Mouse (Mus musculus) megakaryocyte, embryonic 14.5 days (primary cell): ENCODE results near the gene Blzf1. TPM values are rescaled to one million over a fixed set of nuclear protein-coding genes. Genes with fewer than 3 reads are reported as not detected.
A peak's percentile ranks its signal among the peaks of the same experiment; 100 is the strongest.

Experiments used
- H3K27me3 ChIP-seq: replicated peaks from 2 replicates; pipeline ENCODE3; 2012; ENCODE audit warnings: inconsistent platforms
- H3K36me3 ChIP-seq: replicated peaks from 2 replicates; pipeline ENCODE3; 2012; ENCODE audit warnings: low read length, inconsistent platforms, mixed read lengths
- H3K4me1 ChIP-seq: 2 replicates; pipeline ENCODE4 v1.6.1; 2012; ENCODE audit warnings: inconsistent platforms
- H3K4me3 ChIP-seq: replicated peaks from 2 replicates; pipeline ENCODE3; 2012; ENCODE audit warnings: moderate library complexity, mild to moderate bottlenecking, inconsistent platforms
- H3K9me3 ChIP-seq: 2 replicates; pipeline ENCODE4 v1.6.1; 2012; ENCODE audit warnings: inconsistent platforms
- FLI1 ChIP-seq: IDR thresholded peaks from 2 replicates; pipeline ENCODE4 v1.6.1; 2012; ENCODE audit warnings: low read length, inconsistent platforms, mixed read lengths
- GATA1 ChIP-seq: IDR thresholded peaks from 3 replicates; pipeline ENCODE4 v1.6.1; 2012; ENCODE audit warnings: mixed read lengths, low read length, inconsistent platforms, borderline replicate concordance
- polyA plus RNA-seq: library from polyadenylated mRNA; stranded (reverse); fragments of >175 nt; gene quantifications from 2 replicates; pipeline ENCODE4 v1.2.3, GENCODE M21; 2012; ENCODE audit warnings: low replicate concordance; ENCODE audit not compliant: insufficient read depth

Blzf1 gene
- polyA plus RNA-seq, 1 experiment = 2.1 TPM

DNA sequence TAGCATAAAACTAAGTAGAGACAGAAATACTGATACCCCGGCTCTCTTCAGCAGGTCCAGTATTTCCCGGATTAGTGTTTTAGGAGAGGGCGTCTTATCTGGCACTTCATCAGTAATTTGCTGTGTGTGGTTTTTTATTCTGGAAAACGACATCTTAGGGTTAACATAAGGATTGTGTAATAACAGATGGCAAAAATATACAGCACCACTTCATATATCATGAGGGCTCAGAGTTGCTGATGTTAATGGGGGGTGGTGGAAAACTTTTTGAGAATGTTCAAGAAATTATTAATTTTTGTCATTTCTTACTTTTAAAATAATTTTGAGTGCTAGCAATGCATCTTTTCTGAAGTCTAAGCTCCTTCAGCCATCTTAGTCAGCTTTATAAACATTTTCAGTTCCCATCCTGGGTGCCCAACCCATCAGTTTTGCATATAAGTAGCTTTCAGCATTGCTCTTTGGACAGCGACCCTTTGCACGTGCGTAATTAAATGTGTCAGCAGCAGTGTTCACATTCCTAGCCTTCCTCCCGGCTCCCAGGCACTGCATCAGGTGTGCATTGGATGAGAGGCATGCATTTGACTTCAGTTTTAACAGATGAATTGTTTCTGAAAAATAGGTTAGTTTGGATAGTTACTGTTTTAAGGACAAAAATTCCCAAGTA lies 15.8 kb upstream of the Blzf1 start:
- Histone ChIP-seq H3K36me3 (peaks cover 2% of the 10 kb centered on the region), H3K9me3 (no peaks in the 10 kb centered on the region)
- no peak for TF ChIP-seq GATA1
- TF ChIP-seq FLI1 = no peak

DNA sequence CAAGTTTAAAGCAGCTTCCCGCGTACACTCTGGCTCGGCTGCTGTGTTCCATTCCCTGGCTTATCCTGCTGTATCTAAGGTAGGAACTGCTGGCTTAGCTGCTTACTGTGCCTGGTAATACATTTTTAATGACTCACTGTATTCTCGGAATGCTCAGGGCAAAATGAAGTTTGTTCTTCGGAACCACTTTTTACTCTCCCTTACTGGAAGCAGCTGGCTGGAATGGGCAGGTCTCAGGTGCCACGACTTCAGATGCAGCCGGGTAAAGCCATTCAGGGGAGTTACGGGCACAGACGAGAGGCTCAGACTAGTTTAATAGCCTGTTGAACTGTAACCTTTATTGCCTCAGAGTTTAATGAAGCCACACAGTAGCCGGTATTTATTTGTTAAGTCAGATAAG lies 14.1 kb upstream of the Blzf1 start:
- Histone ChIP-seq H3K36me3 (peaks cover 2% of the 10 kb centered on the region), H3K4me3 (no peak overlapping the region), H3K27me3 (no peaks in the 10 kb centered on the region), H3K9me3 (no peaks in the 10 kb centered on the region), H3K4me1 (peaks cover 3% of the 10 kb centered on the region; the same call in 1 of the 2 replicates)
- TF ChIP-seq GATA1 (no peak), FLI1 (no peak)

More for the DNA sequence above, 15.8 kb upstream of the Blzf1 start:
- no peaks in the 10 kb centered on the region for H3K4me1 ChIP-seq
- no peak overlapping the region for H3K4me3 ChIP-seq
- no peaks in the 10 kb centered on the region for H3K27me3 ChIP-seq

DNA sequence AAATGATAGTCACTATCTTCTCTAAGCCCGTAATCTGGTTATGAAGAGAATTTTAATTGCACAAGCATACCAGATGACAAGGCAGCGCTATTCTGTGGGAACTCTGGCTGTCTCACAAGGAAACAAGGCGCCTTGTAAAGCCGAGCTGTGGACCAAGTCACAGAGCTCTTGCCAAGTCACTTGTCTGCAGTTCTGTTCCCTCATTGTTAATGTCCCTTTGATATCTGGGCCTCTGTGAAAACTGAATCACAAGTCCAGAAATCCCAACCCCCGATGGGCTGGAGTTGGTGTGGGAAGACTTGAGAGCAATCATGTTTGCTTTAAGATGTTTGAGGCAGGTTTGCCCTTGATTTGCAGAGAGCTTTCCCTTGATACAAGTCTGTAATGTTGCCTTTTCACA lies 13.4 kb upstream of the Blzf1 start:
- TF ChIP-seq GATA1 = no peak
- no peak for TF ChIP-seq FLI1
- peaks cover 2% of the 10 kb centered on the region for H3K36me3 ChIP-seq
- no peak overlapping the region for H3K4me3 ChIP-seq
- no peaks in the 10 kb centered on the region for H3K9me3 ChIP-seq
- H3K27me3 ChIP-seq = no peaks in the 10 kb centered on the region
- peaks cover 3% of the 10 kb centered on the region; the same call in 1 of the 2 replicates for H3K4me1 ChIP-seq

DNA sequence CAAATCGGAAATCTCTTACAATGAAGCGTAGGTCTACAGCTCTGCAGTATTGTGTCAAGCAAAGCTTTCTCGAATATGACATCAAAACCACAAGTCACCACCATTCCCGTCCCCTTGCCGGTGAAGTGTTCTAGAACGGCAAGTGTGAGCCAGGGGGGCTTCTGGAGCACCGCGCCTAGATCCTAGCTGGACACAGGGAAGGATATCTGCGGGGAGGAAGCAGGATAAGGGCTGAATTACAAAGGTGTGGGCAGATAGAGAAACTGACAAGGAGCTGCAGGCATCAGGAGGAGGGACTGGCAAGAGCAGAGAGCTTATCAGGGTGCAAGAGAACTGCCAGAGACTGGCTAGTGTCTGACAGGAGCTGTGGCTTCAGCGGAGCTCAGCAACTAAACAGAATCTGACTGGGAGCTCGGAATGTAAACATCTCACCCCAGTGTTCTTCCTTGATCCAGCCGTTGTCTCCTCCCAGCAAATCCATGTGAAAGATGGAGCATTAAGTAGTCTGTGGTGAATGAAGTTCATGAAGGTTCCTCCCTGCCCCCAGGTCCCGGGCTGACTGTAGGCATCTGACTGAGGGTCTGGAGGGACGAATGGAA lies 12.4 kb upstream of the Blzf1 start:
- Histone ChIP-seq H3K4me1 (peaks cover 3% of the 10 kb centered on the region; the same call in 1 of the 2 replicates), H3K4me3 (no peak overlapping the region), H3K27me3 (no peaks in the 10 kb centered on the region), H3K9me3 (no peaks in the 10 kb centered on the region), H3K36me3 (peaks cover 6% of the 10 kb centered on the region)
- TF ChIP-seq GATA1 (no peak), FLI1 (no peak)

DNA sequence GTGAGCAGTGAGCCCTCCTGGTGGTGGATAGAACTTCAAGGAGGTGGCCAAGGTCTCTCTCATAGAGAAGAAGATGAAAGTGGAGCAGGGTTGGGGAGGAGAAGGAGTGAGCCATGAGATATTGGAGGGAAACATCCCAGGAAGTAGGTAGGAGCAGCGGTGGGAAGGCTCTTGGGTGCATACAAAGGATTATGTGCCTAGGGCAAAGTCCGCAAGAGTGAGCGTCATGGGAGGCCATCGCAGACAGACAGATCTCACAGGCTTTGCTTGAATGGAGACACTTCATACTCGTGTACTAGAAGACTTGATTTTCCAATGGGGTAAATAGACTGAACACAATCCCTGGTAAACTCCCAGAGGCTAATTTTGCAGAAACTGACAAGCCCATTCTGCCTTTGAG lies 11.2 kb upstream of the Blzf1 start:
- H3K4me1 ChIP-seq = peaks cover 3% of the 10 kb centered on the region; the same call in 1 of the 2 replicates
- no peaks in the 10 kb centered on the region for H3K27me3 ChIP-seq
- no peaks in the 10 kb centered on the region for H3K9me3 ChIP-seq
- H3K36me3 ChIP-seq = peaks cover 12% of the 10 kb centered on the region
- no peak for TF ChIP-seq FLI1
- no peak for TF ChIP-seq GATA1
- no peak overlapping the region for H3K4me3 ChIP-seq

DNA sequence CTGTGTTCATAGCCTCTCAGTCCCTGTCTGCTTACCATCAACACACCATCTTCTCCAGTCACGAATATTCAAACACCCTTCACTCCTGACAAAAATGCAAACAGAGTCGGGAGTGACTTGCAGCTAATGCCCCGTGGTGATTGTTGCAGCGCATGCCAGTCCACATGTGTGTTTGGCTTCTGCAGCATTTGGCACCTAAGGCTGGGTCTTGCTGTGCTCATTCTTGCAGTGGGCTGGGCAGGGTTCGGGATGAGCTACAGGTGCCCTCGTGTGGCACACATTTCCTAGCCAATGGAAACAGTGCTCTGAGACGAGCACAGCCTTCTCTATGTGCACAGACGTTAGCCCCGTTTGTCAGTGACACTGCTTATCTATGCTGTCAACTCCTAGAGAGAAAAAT lies 10.0 kb upstream of the Blzf1 start:
- TF ChIP-seq GATA1 = no peak
- no peak for TF ChIP-seq FLI1
- Histone ChIP-seq H3K4me1 (peaks cover 3% of the 10 kb centered on the region; the same call in 1 of the 2 replicates), H3K4me3 (no peak overlapping the region), H3K9me3 (no peaks in the 10 kb centered on the region), H3K36me3 (peaks cover 20% of the 10 kb centered on the region), H3K27me3 (no peaks in the 10 kb centered on the region)

DNA sequence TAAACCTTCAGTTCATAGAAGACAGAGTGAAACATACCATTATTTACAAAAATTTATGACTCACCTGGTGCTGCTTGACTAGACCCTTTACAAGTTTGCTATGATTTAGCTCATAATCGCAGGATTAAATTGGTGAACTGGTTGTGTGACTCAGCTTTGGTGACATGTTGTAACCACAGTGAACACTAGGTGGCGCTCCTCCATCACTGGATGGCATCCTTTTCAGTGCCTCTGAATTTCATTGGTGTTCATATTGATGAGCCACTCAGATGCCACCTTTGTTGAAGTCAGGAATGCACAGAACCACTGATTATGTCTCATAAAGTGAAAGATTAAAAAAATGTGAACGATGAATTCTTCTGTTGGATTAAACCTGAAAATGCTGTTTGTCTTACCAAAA lies 9.4 kb upstream of the Blzf1 start:
- TF ChIP-seq FLI1 (no peak), GATA1 (no peak)
- H3K36me3 ChIP-seq = peaks cover 22% of the 10 kb centered on the region

DNA sequence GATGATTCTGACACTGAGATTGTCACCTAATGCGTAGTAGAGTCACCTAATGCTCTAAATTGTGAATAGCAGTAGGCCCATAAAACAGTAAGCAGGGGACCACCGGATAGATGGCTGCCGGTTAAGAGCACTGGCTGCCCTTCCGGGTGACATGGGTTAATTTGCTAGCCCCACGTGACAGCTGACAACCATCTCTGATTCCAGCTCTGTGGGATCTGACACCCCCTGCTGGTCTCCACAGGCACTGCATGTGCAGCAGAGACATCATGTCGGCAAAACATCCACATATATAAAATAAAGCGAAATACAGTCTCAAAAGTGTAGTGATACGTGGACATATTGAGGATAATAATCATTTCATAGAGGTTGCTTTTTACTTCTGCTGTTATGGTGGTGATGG lies 8.0 kb upstream of the Blzf1 start:
- H3K36me3 ChIP-seq = peaks cover 26% of the 10 kb centered on the region
- H3K4me3 ChIP-seq = no peak overlapping the region
- no peaks in the 10 kb centered on the region for H3K9me3 ChIP-seq
- H3K4me1 ChIP-seq = peaks cover 3% of the 10 kb centered on the region; the same call in 1 of the 2 replicates
- H3K27me3 ChIP-seq = no peaks in the 10 kb centered on the region
- TF ChIP-seq FLI1 (no peak), GATA1 (no peak)

More for the DNA sequence above, 9.4 kb upstream of the Blzf1 start:
- Histone ChIP-seq H3K9me3 (no peaks in the 10 kb centered on the region), H3K4me1 (peaks cover 3% of the 10 kb centered on the region; the same call in 1 of the 2 replicates), H3K4me3 (no peak overlapping the region), H3K27me3 (no peaks in the 10 kb centered on the region)

DNA sequence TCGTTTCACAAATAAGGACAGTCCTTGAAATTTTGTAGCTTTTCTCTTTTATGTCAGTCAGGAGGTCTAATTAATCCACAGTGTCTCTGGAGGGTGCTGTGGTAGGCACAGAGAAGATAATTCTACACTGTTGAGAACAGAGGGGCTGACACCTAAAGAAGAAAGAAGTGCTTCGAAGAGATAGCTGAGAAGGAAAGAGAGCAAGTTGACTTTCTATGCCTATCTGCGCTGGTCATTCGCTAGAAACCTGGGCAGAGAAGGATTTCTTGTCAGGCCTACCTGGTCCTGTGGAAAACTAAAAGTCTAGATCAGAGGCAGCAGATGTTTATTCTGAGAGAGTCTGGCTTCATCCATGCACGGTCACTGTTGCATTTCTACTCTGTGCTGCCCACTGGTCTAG lies 6.8 kb upstream of the Blzf1 start:
- Histone ChIP-seq H3K9me3 (no peaks in the 10 kb centered on the region), H3K27me3 (no peaks in the 10 kb centered on the region), H3K4me3 (no peak overlapping the region), H3K4me1 (peaks cover 5% of the 10 kb centered on the region), H3K36me3 (peaks cover 31% of the 10 kb centered on the region)
- TF ChIP-seq FLI1 (no peak), GATA1 (no peak)

DNA sequence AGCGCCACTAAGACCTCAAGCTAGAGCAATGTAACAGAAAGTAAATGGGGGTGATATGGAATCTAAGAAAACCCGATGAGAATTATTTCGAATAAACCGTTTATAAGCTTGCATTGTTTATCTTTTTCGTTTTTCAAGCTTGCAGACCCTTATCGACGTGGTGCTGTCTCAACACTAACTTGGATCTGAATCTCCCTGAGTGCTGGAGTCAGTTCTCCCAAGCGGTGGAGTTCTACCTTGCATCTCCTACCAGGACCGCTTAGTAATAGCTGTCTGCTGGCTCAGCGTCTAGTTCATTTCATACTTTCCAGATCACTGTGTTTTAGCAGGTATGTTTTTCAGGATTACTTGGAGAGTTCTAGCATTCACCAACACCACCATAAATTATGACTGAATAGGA lies 633 bp upstream of the Blzf1 start:
- Histone ChIP-seq H3K36me3 (peaks cover 43% of the 10 kb centered on the region), H3K4me3 (peak overlapping the region; percentile 96), H3K4me1 (peaks cover 30% of the 10 kb centered on the region), H3K27me3 (no peaks in the 10 kb centered on the region), H3K9me3 (no peaks in the 10 kb centered on the region)
- no peak for TF ChIP-seq GATA1
- no peak for TF ChIP-seq FLI1

DNA sequence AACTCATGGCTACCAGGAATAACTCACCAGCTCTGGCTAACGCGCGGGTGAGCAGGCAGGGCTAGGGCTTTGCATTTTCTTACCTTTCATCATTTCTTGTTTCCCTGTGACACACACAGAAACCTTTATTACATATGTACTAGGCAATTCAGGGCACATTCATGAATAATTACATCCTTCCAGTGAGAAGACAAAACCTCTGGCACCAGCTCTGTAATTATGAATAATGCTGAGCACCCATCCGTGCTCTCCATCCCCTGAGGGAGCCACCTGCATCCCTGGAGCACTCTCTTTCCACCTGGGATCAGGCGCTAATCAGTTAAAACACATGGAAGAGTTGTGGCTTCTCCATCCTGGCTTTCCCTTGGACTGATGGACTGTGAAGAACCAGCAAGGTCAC lies 3.5 kb downstream of the Blzf1 start, which contains the start of gene Nme7:
TSS of gene Nme7 (plus strand) at position 301 of the 400 bp plus-strand sequence.
- peaks cover 27% of the 10 kb centered on the region for H3K4me1 ChIP-seq
- H3K27me3 ChIP-seq = no peaks in the 10 kb centered on the region
- no peak within 1 kb of the TSS for H3K4me3 ChIP-seq
- TF ChIP-seq GATA1 (no peak), FLI1 (no peak)
- H3K36me3 ChIP-seq = peaks cover 65% of the 10 kb centered on the region
- no peaks in the 10 kb centered on the region for H3K9me3 ChIP-seq
